ENCODE assay signal across 25 mouse cellular contexts in the genomic region with DNA sequence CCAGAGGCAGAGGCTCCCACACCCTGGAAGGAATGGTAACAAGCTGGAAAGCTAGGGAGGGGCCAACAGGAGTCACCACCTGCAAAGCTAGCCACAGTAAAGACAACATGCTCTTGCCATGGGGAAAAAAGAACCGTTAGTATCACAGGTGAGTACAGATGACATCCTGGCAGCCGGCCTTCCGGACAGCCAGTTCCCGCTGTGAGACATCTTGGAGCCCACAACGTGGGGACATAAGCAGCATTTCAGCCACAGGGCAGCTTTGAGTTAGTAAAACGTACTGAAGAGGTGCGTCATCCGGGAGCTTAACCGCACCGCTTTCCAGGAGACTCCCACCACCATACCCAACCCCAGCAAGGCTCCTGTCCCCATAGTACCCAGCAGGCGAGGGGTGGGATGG. TPM values are rescaled to one million over a fixed set of nuclear protein-coding genes. Genes with fewer than 3 reads are reported as not detected.
A peak's percentile ranks its signal among the peaks of the same experiment; 100 is the strongest.
DNase-seq lines count a peak whose midpoint lies in the region; ATAC-seq and TF ChIP-seq lines count a peak whose summit lies in the region.
"Had no signal": no experiment of that assay in that cellular context is flagged by ENCODE, and none has a peak within 500 bp of the region (broad histone marks: within the 10 kb centered on the region; RNA-seq: fewer than 3 reads in every experiment).

No protein-coding gene starts in this region.

- intact Hi-C loops in left cerebral cortex, adult 2 months (cut with DNase I) = no loop called here

- H3K36me3 ChIP-seq in intestine, embryonic 16.5 days (ENCODE audit: control insufficient read depth, insufficient read depth, low read length) = peaks cover 5% of the 10 kb centered on the region
- peaks cover 68% of the 10 kb centered on the region for H3K36me3 ChIP-seq in intestine, postnatal 0 days (ENCODE audit: control insufficient read depth, insufficient read depth)
- H3K36me3 ChIP-seq in small intestine, adult 2 months (ENCODE audit: control insufficient read depth, insufficient read depth, low read length) = peaks cover 27% of the 10 kb centered on the region

- 0 out of 2 replicates have a peak overlapping the region, but pooled peaks have one; percentile 5 for H3K9ac ChIP-seq in intestine, embryonic 16.5 days (ENCODE audit: low read depth, low read length)
- H3K9ac ChIP-seq in intestine, postnatal 0 days (ENCODE audit: low read depth, low read length) = no peak overlapping the region
- H3K9ac ChIP-seq: embryonic facial prominence, embryonic 15.5 days; heart, embryonic 15.5 days; hindbrain, embryonic 13.5 days had no signal

- 92% methylated on average over 11 of the region's 11 CpGs for WGBS in intestine, embryonic 16.5 days
- 86% methylated on average over 11 of the region's 11 CpGs for WGBS in intestine, postnatal 0 days
- 94% methylated on average over 11 of the region's 11 CpGs for WGBS in small intestine, adult 2 months

- no peak for TF ChIP-seq CTCF in intestine, postnatal 0 days (IDR thresholded peaks at IDR 0.05; ENCODE audit: low read depth)
- TF ChIP-seq CTCF in small intestine, adult 2 months (IDR thresholded peaks at IDR 0.05; ENCODE audit: extremely low read depth, insufficient read length, insufficient replicate concordance, low read depth, low read length) = no peak
- no peak for TF ChIP-seq CTCF in left cerebral cortex, adult 2 months (IDR thresholded peaks at IDR 0.05)

- no peak overlapping the region for H3K27ac ChIP-seq in intestine, embryonic 16.5 days (ENCODE audit: low read length)
- no peak overlapping the region for H3K27ac ChIP-seq in intestine, postnatal 0 days (ENCODE audit: low read depth, low read length)
- H3K27ac ChIP-seq in small intestine, adult 2 months (ENCODE audit: insufficient read depth, low read depth, low read length) = no peak overlapping the region
- no peak overlapping the region for H3K27ac ChIP-seq in left cerebral cortex, adult 2 months
- H3K27ac ChIP-seq: embryonic facial prominence, embryonic 15.5 days; forebrain, embryonic 10.5 days; heart, adult 2 months; heart, embryonic 15.5 days; hindbrain, embryonic 13.5 days; hindbrain, postnatal 0 days had no signal

- no peak overlapping the region for H3K4me2 ChIP-seq in intestine, embryonic 16.5 days (ENCODE audit: low read depth, low read length)
- no peak overlapping the region for H3K4me2 ChIP-seq in intestine, postnatal 0 days (replicated peaks; ENCODE audit: low read depth)
- H3K4me2 ChIP-seq: embryonic facial prominence, embryonic 15.5 days; heart, embryonic 11.5 days; heart, embryonic 15.5 days; hindbrain, embryonic 13.5 days had no signal

- DNase-seq in cerebellum, adult 11 months = peak; percentile 67
- DNase-seq in cerebellum, postnatal 4 days (ENCODE audit: low spot score in 2 of 2) = no peak
- DNase-seq in cerebellum, postnatal 10 days = peak; percentile 67 to 69
- no peak for DNase-seq in lung, postnatal 4 days
- no peak for DNase-seq in left cerebral cortex, adult 2 months (ENCODE audit: extremely low spot score in 1 of 2, low spot score in 2 of 2)
- DNase-seq: adrenal gland, postnatal 10 days; B cell, adult 2 months; heart, adult 2 months; heart, postnatal 14 days; kidney, adult 2 months had no signal

- no peaks in the 10 kb centered on the region for H3K27me3 ChIP-seq in intestine, embryonic 16.5 days (replicated peaks; ENCODE audit: control insufficient read depth, insufficient read depth, low read length)
- H3K27me3 ChIP-seq in intestine, postnatal 0 days (replicated peaks; ENCODE audit: control insufficient read depth, insufficient read depth, low read length) = no peaks in the 10 kb centered on the region
- H3K27me3 ChIP-seq in small intestine, adult 2 months (ENCODE audit: control insufficient read depth, insufficient read depth, low read length) = no peaks in the 10 kb centered on the region
- H3K27me3 ChIP-seq: embryonic facial prominence, embryonic 15.5 days; heart, embryonic 15.5 days; hindbrain, embryonic 13.5 days had no signal

- no peak overlapping the region for H3K4me3 ChIP-seq in intestine, embryonic 16.5 days (ENCODE audit: low read length)
- no peak overlapping the region for H3K4me3 ChIP-seq in intestine, postnatal 0 days (ENCODE audit: low read depth, low read length)
- no peak overlapping the region for H3K4me3 ChIP-seq in small intestine, adult 2 months (ENCODE audit: low read depth, low read length)
- H3K4me3 ChIP-seq in left cerebral cortex, adult 2 months = no peak overlapping the region
- H3K4me3 ChIP-seq: embryonic facial prominence, embryonic 15.5 days; erythroblast, embryonic 14.5 days; forebrain, embryonic 10.5 days; heart, adult 2 months; heart, embryonic 15.5 days; hindbrain, embryonic 13.5 days had no signal

- H3K9me3 ChIP-seq in intestine, embryonic 16.5 days (ENCODE audit: control insufficient read depth, low read length) = no peaks in the 10 kb centered on the region
- no peaks in the 10 kb centered on the region for H3K9me3 ChIP-seq in intestine, postnatal 0 days (ENCODE audit: control insufficient read depth)
- H3K9me3 ChIP-seq: embryonic facial prominence, embryonic 15.5 days; forebrain, embryonic 10.5 days; G1E; heart, embryonic 15.5 days; hindbrain, embryonic 13.5 days had no signal

- peaks cover 11% of the 10 kb centered on the region for H3K4me1 ChIP-seq in intestine, embryonic 16.5 days (ENCODE audit: control insufficient read depth, insufficient read depth, low read length)
- H3K4me1 ChIP-seq in intestine, postnatal 0 days (replicated peaks; ENCODE audit: control insufficient read depth, insufficient read depth, low read length) = 0 out of 2 replicates have a peak, but pooled peaks cover 4% of the 10 kb centered on the region
- H3K4me1 ChIP-seq in small intestine, adult 2 months (ENCODE audit: control insufficient read depth, insufficient read depth, insufficient read length, low read length) = peaks cover 9% of the 10 kb centered on the region
- H3K4me1 ChIP-seq: forebrain, embryonic 10.5 days; heart, embryonic 15.5 days; hindbrain, embryonic 13.5 days had no signal

- ATAC-seq in intestine, embryonic 16.5 days = no peak
- ATAC-seq in intestine, postnatal 0 days = no peak
- ATAC-seq: CD4-positive, CD25-positive, alpha-beta regulatory T cell, adult 4 months; forebrain, embryonic 14.5 days; hindbrain, postnatal 0 days had no signal

- TF ChIP-seq POLR2A in small intestine, adult 2 months (IDR thresholded peaks at IDR 0.05; ENCODE audit: low read depth, low read length) = 0 out of 2 replicates have a peak, but pooled peaks have one; percentile 0

RNA-seq across cellular contexts. Expression of gene Exoc7, which starts 8.8 kb away (rescaled TPM):
- 52.5 and 54.6 TPM in 2 replicates for polyA plus RNA-seq in intestine, embryonic 16.5 days (2015; fragmentation: Nextera tagmentation; extraction: Ambion mirVana)
- polyA plus RNA-seq in intestine, postnatal 0 days (2015; fragmentation: Nextera tagmentation; extraction: Ambion mirVana) = 44.6 and 49.2 TPM in 2 replicates
- polyA plus RNA-seq in small intestine, adult 2 months (2012; rRNA removed) = 12.2 and 24.1 TPM in 2 replicates
- 10 to 100 TPM; 89.8 to 98.5 TPM for total RNA-seq in left cerebral cortex, adult 2 months (2021)

RNA-seq across cellular contexts. Expression of gene Galr2, which starts 17.5 kb away (rescaled TPM):
- 0.16 and 0.31 TPM in 2 replicates for polyA plus RNA-seq in intestine, embryonic 16.5 days (2015; fragmentation: Nextera tagmentation; extraction: Ambion mirVana)
- 0.10 and 0.29 TPM in 2 replicates for polyA plus RNA-seq in intestine, postnatal 0 days (2015; fragmentation: Nextera tagmentation; extraction: Ambion mirVana)
- polyA plus RNA-seq in small intestine, adult 2 months (2012; rRNA removed) = 3.1 and 9.5 TPM in 2 replicates
- not detected for total RNA-seq in left cerebral cortex, adult 2 months (2021)
- total RNA-seq: heart, adult 2 months; heart, postnatal 14 days; hematopoietic stem cell, adult 5-6 weeks; hindbrain, postnatal 0 days had no signal
- polyA plus RNA-seq: CD4-positive, CD25-positive, alpha-beta regulatory T cell, adult 4 months; erythroblast, embryonic 14.5 days; G1E had no signal

RNA-seq across cellular contexts. Expression of gene Srp68, which starts 24.2 kb away (rescaled TPM):
- polyA plus RNA-seq in intestine, embryonic 16.5 days (2015; fragmentation: Nextera tagmentation; extraction: Ambion mirVana) = 90.9 and 94.8 TPM in 2 replicates
- 45.2 and 48.7 TPM in 2 replicates for polyA plus RNA-seq in intestine, postnatal 0 days (2015; fragmentation: Nextera tagmentation; extraction: Ambion mirVana)
- polyA plus RNA-seq in small intestine, adult 2 months (2012; rRNA removed) = 21.2 and 39.0 TPM in 2 replicates
- total RNA-seq in left cerebral cortex, adult 2 months (2021) = 10 to 100 TPM; 70.5 to 75.4 TPM

RNA-seq across cellular contexts. Expression of gene Foxj1, which starts 37.0 kb away (rescaled TPM):
- polyA plus RNA-seq in intestine, embryonic 16.5 days (2015; fragmentation: Nextera tagmentation; extraction: Ambion mirVana) = 0.27 and 0.36 TPM in 2 replicates
- polyA plus RNA-seq in intestine, postnatal 0 days (2015; fragmentation: Nextera tagmentation; extraction: Ambion mirVana) = 0.09 TPM in 1 of 2 replicates, not detected in the other
- polyA plus RNA-seq in small intestine, adult 2 months (2012; rRNA removed) = 0.17 and 0.19 TPM in 2 replicates
- total RNA-seq in left cerebral cortex, adult 2 months (2021) = 1 to 10 TPM; 4.2 to 4.4 TPM
- total RNA-seq: gastrocnemius, adult 8-10 months; heart, adult 2 months; hematopoietic stem cell, adult 5-6 weeks had no signal
- polyA plus RNA-seq: CD4-positive, CD25-positive, alpha-beta regulatory T cell, adult 4 months had no signal

Comparison
In these comparisons a context has a peak if more than half of its experiments do, and no peak if none do; other contexts are left out.
1. DNase-seq: peak in cerebellum, adult 11 months (single experiment) and cerebellum, postnatal 10 days (2 of 2); none in cerebellum, postnatal 4 days (0 of 2), lung, postnatal 4 days (0 of 2) and left cerebral cortex, adult 2 months (0 of 2).